Mouse (Mus musculus) CH12.LX (cell line): ENCODE data around the gene Sgsm2. TPM values are rescaled to one million over a fixed set of nuclear protein-coding genes. Genes with fewer than 3 reads are reported as not detected.

Source experiments
- DNase-seq: peaks from one replicate; pipeline ENCODE4 v3.0.0-alpha.2; 2013; ENCODE audit errors: extremely low read depth
- H3K27ac ChIP-seq: 2 replicates; pipeline ENCODE4 v1.5.1; 2012; ENCODE audit warnings: low read depth, mild to moderate bottlenecking, control low read depth, moderate library complexity; ENCODE audit not compliant: insufficient read depth
- H3K27me3 ChIP-seq: replicated peaks from 2 replicates; pipeline ENCODE3; 2012; ENCODE audit warnings: inconsistent platforms
- H3K36me3 ChIP-seq, 2 experiments: replicated peaks in 1 of 2; 2 replicates each; pipeline versions ENCODE3 to v1.6.1; 2012; ENCODE audit warnings: inconsistent platforms in 1 of 2, low read length in 1 of 2, mild to moderate bottlenecking in 1 of 2, mixed read lengths in 1 of 2, moderate library complexity in 1 of 2; ENCODE audit not compliant: control insufficient read depth in 1 of 2, insufficient read depth in 1 of 2
- H3K4me1 ChIP-seq, 2 experiments: 2 replicates each; pipeline ENCODE4 v1.6.1; 2012; ENCODE audit warnings: inconsistent platforms in 1 of 2, moderate library complexity in 1 of 2; ENCODE audit not compliant: insufficient read depth in 2 of 2, control insufficient read depth in 1 of 2
- H3K4me2 ChIP-seq: 2 replicates; pipeline ENCODE4 v1.6.1; 2012; ENCODE audit warnings: low read depth, mild to moderate bottlenecking, control low read depth; ENCODE audit not compliant: poor library complexity, insufficient read depth, severe bottlenecking
- H3K4me3 ChIP-seq, 3 experiments: fragments of 150-350 bp in 1 of 3; sonication (generic) in 1 of 3; replicated peaks in 1 of 3; 2 replicates each; pipeline versions ENCODE3 to v1.5.1; 2011 to 2012; ENCODE audit warnings: low read depth in 2 of 3, low read length in 2 of 3, mild to moderate bottlenecking in 2 of 3, moderate library complexity in 2 of 3, control low read depth in 1 of 3, improper control_type of control experiment in 1 of 3, inconsistent platforms in 1 of 3, mixed read lengths in 1 of 3; ENCODE audit not compliant: poor library complexity in 1 of 3
- H3K79me2 ChIP-seq: replicated peaks from 2 replicates; pipeline ENCODE4 v1.6.1; 2012; ENCODE audit warnings: mild to moderate bottlenecking, moderate library complexity; ENCODE audit not compliant: control insufficient read depth, poor library complexity, insufficient read depth, severe bottlenecking; ENCODE audit errors: extremely low read depth
- H3K9ac ChIP-seq: 2 replicates; pipeline ENCODE4 v1.6.1; 2012; ENCODE audit warnings: low read depth, mild to moderate bottlenecking, control low read depth, moderate library complexity; ENCODE audit not compliant: insufficient read depth
- H3K9me3 ChIP-seq: replicated peaks from 2 replicates; pipeline ENCODE3; 2012; ENCODE audit warnings: low read length, inconsistent platforms, mixed read lengths
- CHD1 ChIP-seq: IDR thresholded peaks from 2 replicates; pipeline ENCODE4 v1.6.1; 2012; ENCODE audit warnings: low read depth, low read length, improper control_type of control experiment, inconsistent platforms
- MAFK ChIP-seq: IDR thresholded peaks from 2 replicates; pipeline ENCODE4 v1.6.1; 2011; ENCODE audit warnings: low read length, improper control_type of control experiment; ENCODE audit not compliant: insufficient replicate concordance
- MAX ChIP-seq: IDR thresholded peaks from 2 replicates; pipeline ENCODE4 v1.6.1; 2011; ENCODE audit warnings: low read length, improper control_type of control experiment
- PAX5 ChIP-seq: IDR thresholded peaks from 2 replicates; pipeline ENCODE4 v1.6.1; 2012; ENCODE audit warnings: low read length, inconsistent platforms, mixed read lengths
- POLR2AphosphoS2 ChIP-seq: IDR thresholded peaks from 2 replicates; pipeline ENCODE4 v1.6.1; 2011; ENCODE audit warnings: low read depth, low read length, improper control_type of control experiment
- SIN3A ChIP-seq: IDR thresholded peaks from 2 replicates; pipeline ENCODE4 v1.6.1; 2012; ENCODE audit warnings: low read length, improper control_type of control experiment, inconsistent platforms
- TCF12 ChIP-seq: IDR thresholded peaks from 2 replicates; pipeline ENCODE4 v1.6.1; 2014; ENCODE audit warnings: low read depth, mild to moderate bottlenecking, inconsistent platforms, low read length, improper control_type of control experiment
- ZMIZ1 ChIP-seq: IDR thresholded peaks from 2 replicates; pipeline ENCODE4 v1.6.1; 2012; ENCODE audit warnings: low read depth, mild to moderate bottlenecking, inconsistent platforms, low read length, improper control_type of control experiment
- ZNF384 ChIP-seq: IDR thresholded peaks from 2 replicates; pipeline ENCODE4 v1.6.1; 2012; ENCODE audit warnings: low read depth, low read length, improper control_type of control experiment, inconsistent platforms
- dilution Hi-C: fragments of 300-500 bp; cut with MboI; formaldehyde crosslinking; loops from 2 replicates; pipeline ENCODE4 v1.14.3; 2020; ENCODE audit warnings: low sequenced_read_pairs; ENCODE audit not compliant: extremely low pct_unique_long_range_greater_than_20kb, extremely low pct_ligation_motif_present
- in situ Hi-C: fragments of 300-500 bp; cut with MboI; formaldehyde crosslinking; loops from 3 replicates; pipeline ENCODE4 v1.14.3; 2019; ENCODE audit warnings: low sequenced_read_pairs, low pct_ligation_motif_present, low pct_unique_long_range_greater_than_20kb, mixed read lengths
- polyA plus RNA-seq: library from polyadenylated mRNA; unstranded; fragments of >175 nt; gene quantifications from 2 replicates; pipeline ENCODE4 v1.2.1, GENCODE M21; 2012; ENCODE audit warnings: low read depth; ENCODE audit not compliant: insufficient read length
- total RNA-seq, 2 experiments: library from RNA; depleted of rRNA; stranded (reverse); fragments of 300-350 nt in 1 of 2; fragments of >200 nt in 1 of 2; gene quantifications; 2 replicates each; pipeline ENCODE4 v1.2.3; 2012 to 2014

Gene Sgsm2
- total and polyA plus RNA-seq, 3 experiments: 0.75 to 3.8 (median 3.1) TPM

DNA sequence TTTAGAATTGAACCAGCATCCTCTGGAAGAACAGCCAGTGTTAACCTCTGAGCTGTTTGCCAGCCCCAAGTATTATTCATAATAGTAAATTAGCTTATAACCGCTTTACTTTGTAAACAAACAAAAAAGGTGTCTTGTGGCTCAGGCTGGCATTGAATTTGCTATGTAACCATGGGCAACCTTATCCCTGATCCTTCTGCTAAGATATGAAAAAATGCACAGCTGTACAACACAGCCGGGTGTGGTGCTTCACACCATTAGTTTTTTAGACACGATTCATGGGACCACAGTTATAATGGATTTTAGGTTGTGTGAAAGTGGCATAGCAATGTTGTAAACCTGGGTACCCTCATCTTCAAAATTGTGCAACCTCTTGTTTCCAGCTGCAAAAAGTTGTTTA is 15.6 kb upstream of the Sgsm2 start:
- H3K4me2 ChIP-seq: no peak overlapping the region
- 0 out of 2 replicates have a peak, but pooled peaks cover 4% of the 10 kb centered on the region for H3K79me2 ChIP-seq
- TF ChIP-seq SIN3A: no peak
- no peak for TF ChIP-seq MAX
- TF ChIP-seq PAX5: no peak
- H3K27me3 ChIP-seq: no peaks in the 10 kb centered on the region
- dilution Hi-C loops: no loop called here
- H3K27ac ChIP-seq: no peak overlapping the region
- in situ Hi-C loops: no loop called here
- no peak for DNase-seq
- no peaks in the 10 kb centered on the region for H3K9me3 ChIP-seq
- H3K4me3 ChIP-seq: no peak overlapping the region
- no peak overlapping the region for H3K9ac ChIP-seq
- H3K4me1 ChIP-seq: peaks cover 3 to 12% of the 10 kb centered on the region in 2 experiments; a peak in 3 of 4 replicates
- peaks cover 31 to 55% of the 10 kb centered on the region in 2 experiments for H3K36me3 ChIP-seq

DNA sequence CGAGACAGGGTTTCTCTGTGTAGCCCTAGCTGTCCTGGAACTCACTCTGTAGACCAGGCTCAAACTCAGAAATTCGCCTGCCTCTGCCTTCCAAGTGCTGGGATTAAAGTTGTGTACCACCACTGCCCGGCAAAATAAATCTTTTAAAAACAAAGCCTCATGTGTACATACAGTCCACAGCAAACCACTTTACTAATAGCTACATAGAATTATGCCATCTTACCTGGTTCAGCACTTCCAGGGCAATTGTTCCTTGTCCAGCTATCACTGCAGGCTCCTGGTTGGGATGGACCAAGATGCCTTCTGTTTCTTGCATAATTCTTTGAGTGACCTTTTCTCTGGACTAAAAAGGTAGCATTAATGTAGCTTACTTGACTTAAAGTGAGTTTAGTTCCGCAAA is 13.1 kb upstream of the Sgsm2 start:
- H3K4me3 ChIP-seq: no peak overlapping the region
- in situ Hi-C loops: no loop called here
- no peaks in the 10 kb centered on the region for H3K27me3 ChIP-seq
- H3K4me2 ChIP-seq: no peak overlapping the region
- H3K36me3 ChIP-seq: peaks cover 56 to 70% of the 10 kb centered on the region in 2 experiments
- H3K4me1 ChIP-seq: peaks cover 7 to 37% of the 10 kb centered on the region in 2 experiments; a peak in 3 of 4 replicates
- dilution Hi-C loops: no loop called here
- no peak for DNase-seq
- TF ChIP-seq POLR2AphosphoS2: peak; percentile 90; the same call in 1 of the 2 replicates
- no peak for TF ChIP-seq CHD1
- TF ChIP-seq ZNF384: no peak
- no peak overlapping the region for H3K9ac ChIP-seq
- H3K27ac ChIP-seq: no peak overlapping the region
- H3K9me3 ChIP-seq: no peaks in the 10 kb centered on the region
- peaks cover 18% of the 10 kb centered on the region for H3K79me2 ChIP-seq

DNA sequence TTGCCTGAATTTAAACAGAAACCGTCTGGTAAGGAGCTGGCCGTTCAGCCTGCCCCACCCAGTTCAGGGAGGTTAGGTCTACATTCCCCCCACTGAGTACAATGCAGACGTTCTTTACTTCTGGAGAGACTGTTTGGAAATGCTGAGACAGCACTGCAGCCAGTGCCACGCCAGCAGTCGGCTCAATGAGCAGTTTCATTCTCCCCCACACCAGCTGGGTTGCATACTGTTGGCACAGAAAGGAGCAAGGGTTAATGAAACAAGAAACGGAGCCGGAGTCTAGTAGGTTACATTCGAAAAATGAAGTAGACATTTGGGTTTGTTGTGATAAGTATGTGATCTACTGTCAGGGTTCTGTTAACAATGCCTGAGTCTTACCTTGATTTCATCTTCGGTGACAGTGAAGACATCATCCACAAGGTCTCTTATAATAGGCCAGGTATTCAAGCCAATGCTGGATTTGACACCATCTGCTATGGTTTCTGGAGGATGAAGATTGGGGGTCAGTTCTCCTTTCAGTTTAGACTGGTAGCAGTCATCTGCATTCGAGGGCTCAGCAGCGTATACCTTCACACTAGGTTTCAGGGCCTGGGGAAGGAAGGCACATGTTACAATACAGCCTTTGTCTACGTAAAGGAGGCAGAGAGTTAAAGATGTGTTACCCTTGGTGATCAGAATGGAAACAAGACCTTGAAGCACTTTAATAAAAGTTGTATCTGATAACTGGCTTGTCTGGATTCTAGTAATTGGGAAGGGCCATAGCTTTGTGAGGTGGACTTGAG is 11.9 kb upstream of the Sgsm2 start:
- peaks cover 7 to 46% of the 10 kb centered on the region in 2 experiments; a peak in 3 of 4 replicates for H3K4me1 ChIP-seq
- H3K9ac ChIP-seq: no peak overlapping the region
- 0 out of 2 replicates have a peak overlapping the region, but pooled peaks have one; percentile 7 for H3K27ac ChIP-seq
- dilution Hi-C loops (no loop called here), in situ Hi-C loops (no loop called here)
- no peak overlapping the region for H3K4me3 ChIP-seq
- no peaks in the 10 kb centered on the region for H3K9me3 ChIP-seq
- peaks cover 64 to 80% of the 10 kb centered on the region in 2 experiments for H3K36me3 ChIP-seq
- H3K4me2 ChIP-seq: no peak overlapping the region
- H3K27me3 ChIP-seq: no peaks in the 10 kb centered on the region
- no peak for DNase-seq
- TF ChIP-seq POLR2AphosphoS2 (peak; percentile 67; the same call in 1 of the 2 replicates), TCF12 (no peak), MAFK (peak; percentile 76; the same call in 1 of the 2 replicates), ZMIZ1 (0 out of 2 replicates have a peak, but pooled peaks have one; percentile 84)
- H3K79me2 ChIP-seq: peaks cover 18% of the 10 kb centered on the region
